Mouse (Mus musculus) gastrocnemius, postnatal 36 days (tissue): Measurements from ENCODE around the gene Mpst. TPM values are rescaled to one million over a fixed set of nuclear protein-coding genes. Genes with fewer than 3 reads are reported as not detected.
A peak's percentile ranks its signal among the peaks of the same experiment; 100 is the strongest.

Source experiments
- DNase-seq, 2 experiments: peaks; one replicate each; pipeline ENCODE4 v3.0.0; 2022
- intact Hi-C: fragments of 180-260 bp; cut with DNase I; formaldehyde crosslinking; loops from one replicate; pipeline ENCODE4 v1.15.1; 2025
- total RNA-seq, 2 experiments: library from RNA; stranded (reverse); gene quantifications; 2 replicates each; pipeline ENCODE4 v1.2.3; 2021

Mpst gene
- total RNA-seq, 2 experiments from 2014 or later: 55.3 to 59.5 TPM

- intact Hi-C loops: no loop called here
- DNase-seq: no peak
Measured at GRCm38 (mm10) chr15:78402423-78402822, 3.8 kb upstream of the Mpst start.

GRCm38 (mm10) chr15:78403301-78403741, 2.9 kb upstream of the Mpst start:
- no peak for DNase-seq
- intact Hi-C loops: loop anchor here (1.0 kb wide), 1 partner anchor 25 kb away; the partner anchor contains the start of gene Kctd17

DNA sequence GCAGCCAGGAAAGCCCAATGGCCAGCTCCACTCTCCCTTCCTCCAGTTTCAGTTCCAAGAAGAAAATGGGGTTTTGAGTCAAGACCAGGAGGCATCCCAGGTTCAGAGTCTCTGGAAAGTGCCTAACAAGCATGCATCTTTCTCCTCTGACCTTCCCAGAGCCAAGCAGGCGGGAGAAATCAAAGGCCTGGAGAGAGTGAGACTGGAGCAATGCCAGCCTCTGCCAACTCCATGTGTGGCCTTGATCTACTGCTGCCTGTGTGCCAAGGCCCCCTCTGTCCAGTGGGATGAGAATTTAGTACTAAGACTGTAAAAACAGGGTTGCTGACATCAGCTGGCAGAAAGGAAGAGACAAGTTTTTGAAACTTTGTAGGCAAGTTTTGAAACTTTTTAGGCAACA, 2.3 kb upstream of the Mpst start:
- no peak for DNase-seq
- intact Hi-C loops: loop anchor here (1.0 kb wide), 1 partner anchor 24 kb away; the partner anchor contains the start of gene Kctd17

DNA sequence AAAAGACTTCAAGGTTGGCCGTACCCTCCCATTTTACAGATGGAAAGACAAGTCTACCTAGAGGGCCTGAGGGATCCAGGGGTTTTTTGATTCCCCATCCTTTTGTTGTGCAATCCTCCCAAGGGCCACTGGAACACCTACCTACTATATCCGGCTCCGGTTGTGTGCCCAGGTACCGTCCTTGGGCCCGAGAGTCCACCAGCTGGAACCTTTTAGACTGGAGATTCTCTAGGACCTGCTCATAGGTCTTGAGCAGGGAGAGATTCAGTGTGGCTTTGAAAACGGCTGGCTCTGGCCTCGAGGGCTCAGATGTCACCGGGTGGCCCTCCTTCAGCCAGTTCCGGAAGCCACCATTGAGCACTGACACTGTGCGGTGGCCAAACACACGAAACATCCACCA, 1.1 kb upstream of the Mpst start:
- intact Hi-C loops: no loop called here
- DNase-seq: no peak

DNA sequence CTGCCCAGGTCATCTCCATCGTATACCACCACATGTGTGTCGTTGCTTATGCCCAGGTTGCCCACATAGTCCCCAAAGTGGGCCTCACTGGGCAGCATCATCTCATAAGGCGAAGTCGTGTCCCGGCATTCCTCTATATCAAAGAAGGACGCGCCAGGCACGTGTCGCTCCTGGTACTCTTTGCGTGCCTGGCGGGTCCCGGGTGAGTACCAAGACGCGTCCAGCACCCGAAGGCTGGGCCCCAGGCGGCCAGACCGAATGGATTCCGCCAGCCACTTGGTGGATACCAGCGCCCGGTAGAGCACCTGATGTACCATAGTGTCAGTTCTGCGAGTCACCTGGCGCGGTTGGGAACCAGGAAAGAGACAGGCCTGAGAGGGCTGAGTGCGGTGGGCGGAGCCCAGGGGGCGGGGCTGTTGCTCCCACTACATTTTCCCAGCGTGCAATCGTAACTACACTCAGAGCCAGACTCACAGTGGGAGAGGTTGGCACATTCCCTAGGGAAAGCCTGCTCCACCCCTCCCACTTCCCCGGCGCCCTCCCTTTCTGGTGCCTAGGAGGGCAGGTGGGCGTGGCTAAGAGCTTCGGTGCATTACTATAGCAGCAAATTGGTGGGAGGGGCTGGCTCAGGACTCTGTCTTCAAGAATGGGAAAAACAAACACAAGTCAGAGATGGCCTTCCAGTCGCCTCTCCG, 552 bp upstream of the Mpst start, which contains the start of gene Tst:
Gene Tst, minus strand, starts transcription at position 391 of the 695 bp plus-strand sequence.
- DNase-seq: peak; percentile 76 to 82
- intact Hi-C loops: no loop called here

DNA sequence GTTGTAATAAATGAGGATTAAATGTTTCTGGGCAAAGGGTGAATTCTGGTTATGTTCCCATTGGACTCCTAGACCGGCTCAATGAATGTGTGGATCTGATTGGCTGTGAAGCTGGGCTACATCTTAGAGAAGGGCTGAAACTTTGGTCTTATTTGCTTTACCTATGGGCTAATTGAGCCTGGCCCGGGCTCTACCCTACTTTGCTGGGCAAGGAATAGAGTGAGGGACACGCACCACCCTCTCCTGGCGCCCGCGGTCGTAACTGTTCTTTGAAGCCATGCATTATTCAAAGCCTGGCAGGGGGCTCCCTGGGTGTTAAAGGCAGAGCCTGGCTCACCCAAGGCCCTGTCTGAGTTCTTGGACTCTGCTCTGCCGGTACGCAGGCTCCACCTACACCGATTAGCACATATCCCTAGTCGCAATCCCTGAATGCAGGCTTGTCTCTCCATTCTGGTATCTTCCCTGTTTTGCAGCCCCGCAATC, 3.4 kb downstream of the Mpst start:
- no peak for DNase-seq
- intact Hi-C loops: no loop called here

DNA sequence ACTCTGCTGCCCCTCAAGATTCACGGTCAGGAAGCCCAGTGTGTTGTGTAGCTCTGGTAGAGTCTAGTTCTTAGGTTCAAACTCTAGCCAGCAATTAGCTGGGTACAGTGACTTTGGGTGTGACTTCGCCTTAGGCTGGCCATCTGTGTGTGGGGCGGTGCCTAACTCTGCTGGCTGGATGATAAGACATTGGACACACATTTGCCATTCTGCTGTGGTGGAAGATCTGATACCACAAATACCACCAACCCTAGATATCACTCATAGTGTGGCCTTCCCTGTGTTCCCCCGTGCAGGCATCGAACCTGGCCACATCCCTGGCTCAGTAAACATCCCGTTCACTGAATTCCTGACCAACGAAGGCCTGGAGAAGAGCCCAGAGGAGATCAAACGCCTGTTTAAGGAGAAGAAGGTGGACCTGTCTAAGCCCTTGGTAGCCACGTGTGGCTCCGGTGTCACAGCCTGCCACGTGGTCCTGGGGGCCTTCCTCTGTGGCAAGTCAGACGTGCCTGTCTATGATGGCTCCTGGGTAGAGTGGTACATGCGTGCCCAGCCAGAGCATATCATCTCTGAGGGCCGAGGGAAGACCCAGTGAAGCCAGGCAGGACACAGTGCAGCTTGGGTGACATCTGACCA, 7.0 kb downstream of the Mpst start:
- DNase-seq: no peak
- intact Hi-C loops: no loop called here

DNA sequence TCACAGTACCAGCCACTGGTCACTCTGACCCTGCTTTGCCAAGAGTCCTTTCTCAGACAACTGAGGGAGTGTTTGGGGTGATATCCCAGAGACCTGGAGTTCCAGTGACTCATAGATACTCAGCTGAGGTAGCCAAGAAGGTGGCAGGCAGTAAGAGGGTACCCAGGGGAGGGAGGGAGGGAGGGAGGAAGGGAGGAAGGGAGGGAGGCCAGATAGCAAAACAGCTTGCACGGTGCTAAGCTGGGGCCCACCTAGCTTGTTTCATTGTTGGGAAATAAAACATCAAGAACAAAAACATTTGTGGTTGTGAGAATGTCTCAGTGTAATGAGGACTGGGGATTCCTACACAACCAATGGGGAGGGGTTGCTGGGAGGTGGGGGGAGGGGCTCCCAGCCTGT, 7.5 kb downstream of the Mpst start:
- no peak for DNase-seq
- intact Hi-C loops: no loop called here

DNA sequence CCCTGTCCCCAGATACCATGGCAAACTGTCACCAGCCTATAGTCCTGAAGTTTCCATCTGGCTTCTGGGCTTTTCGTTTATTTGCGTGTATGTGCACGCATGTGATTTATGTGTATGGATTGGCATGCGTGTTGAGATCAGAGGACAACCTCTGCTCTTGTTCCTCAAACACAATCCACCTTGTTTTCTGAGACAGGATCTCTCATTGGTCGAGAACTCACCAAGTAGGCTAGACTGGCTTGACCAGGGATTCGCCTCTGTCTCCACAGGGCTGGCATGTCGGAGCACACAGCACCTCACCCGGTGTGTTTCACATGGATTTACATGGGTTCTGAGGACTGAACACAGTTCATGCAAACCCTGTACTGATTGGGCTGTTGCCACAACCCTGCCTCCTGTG, 7.9 kb downstream of the Mpst start:
- no peak for DNase-seq
- intact Hi-C loops: no loop called here

- intact Hi-C loops: no loop called here
- no peak for DNase-seq
Measured at GRCm38 (mm10) chr15:78416937-78417336, 10.7 kb downstream of the Mpst start.

DNA sequence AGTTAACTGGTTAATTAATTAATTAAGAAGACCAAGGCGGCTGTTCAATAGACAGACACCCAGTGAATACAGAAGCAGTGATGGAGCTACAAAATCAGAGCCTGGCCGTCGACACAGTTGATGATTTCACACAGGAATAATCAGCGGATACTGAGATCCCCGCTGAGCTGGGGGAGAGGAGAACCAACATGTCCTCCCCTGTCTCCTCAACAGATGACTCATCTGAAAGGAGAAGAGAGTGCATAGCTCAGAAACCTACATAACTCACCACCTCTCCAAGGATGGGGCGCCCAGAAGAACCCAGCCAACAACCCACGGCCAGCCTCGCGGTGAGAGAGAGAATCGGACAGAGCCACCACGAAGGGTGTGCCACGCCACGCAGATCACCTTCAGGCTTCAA, 14.2 kb downstream of the Mpst start:
- DNase-seq: no peak
- intact Hi-C loops: loop anchor here (5.0 kb wide), 1 partner anchor 243 kb away; no protein-coding TSS in a partner anchor

GRCm38 (mm10) chr15:78422046-78422956, 16.1 kb downstream of the Mpst start:
- peak; percentile 65 to 76 for DNase-seq
- intact Hi-C loops: loop anchor here (2.0 to 5.0 kb wide), 3 partner anchors 68 to 245 kb away; no protein-coding TSS in a partner anchor

DNA sequence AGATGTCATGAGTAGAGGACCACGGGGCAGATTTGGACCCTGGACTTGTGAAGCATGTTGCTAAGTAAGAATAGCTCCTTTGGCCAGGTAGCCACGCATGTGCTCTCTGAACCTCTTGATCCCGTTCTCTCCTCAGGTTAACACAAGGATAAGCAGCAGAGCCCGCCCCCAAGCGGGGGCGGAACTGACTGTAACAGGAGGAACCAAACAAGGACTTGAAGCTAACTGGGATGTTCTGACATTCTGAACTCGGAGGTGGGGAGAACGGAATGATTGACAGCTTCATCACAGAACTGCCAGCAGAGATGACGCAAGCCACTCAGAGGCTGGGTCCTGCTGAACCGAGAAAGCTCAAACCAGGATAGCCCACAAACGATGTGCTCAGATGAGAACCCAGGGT, 18.3 kb downstream of the Mpst start:
- intact Hi-C loops: loop anchor here (5.0 kb wide), 1 partner anchor 247 kb away; no protein-coding TSS in a partner anchor
- DNase-seq: no peak

- DNase-seq: no peak
- intact Hi-C loops: no loop called here
Measured at GRCm38 (mm10) chr15:78425230-78425629, 19.0 kb downstream of the Mpst start.

- intact Hi-C loops: loop anchor here (1.0 kb wide), 1 partner anchor 25 kb away; no protein-coding TSS in a partner anchor
- DNase-seq: peak; percentile 67 to 74
Measured at GRCm38 (mm10) chr15:78428391-78429138, 22.3 kb downstream of the Mpst start, which contains the start of gene Kctd17. Gene Kctd17, plus strand, starts transcription at chr15:78428564.

DNA sequence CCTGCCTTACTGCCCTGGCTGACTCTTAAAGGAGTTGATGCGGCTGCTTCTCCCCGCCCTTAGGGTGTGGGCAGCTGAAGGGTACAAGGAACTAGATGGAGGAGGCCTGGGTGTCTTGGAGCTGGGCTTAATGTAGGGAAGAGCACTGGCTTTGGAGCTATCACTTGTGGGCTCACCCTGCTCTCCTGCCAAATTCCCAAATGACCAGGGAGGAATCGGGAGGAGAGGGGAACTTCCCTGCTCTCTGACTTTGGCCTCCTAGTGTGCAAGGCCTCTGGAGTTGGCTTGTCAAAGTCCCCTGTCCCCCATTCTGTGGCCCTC, 22.9 kb downstream of the Mpst start:
- DNase-seq: peak in 1 of 2 experiments; percentile 59
- intact Hi-C loops: no loop called here

GRCm38 (mm10) chr15:78429871-78430622, 23.8 kb downstream of the Mpst start:
- intact Hi-C loops: no loop called here
- DNase-seq: no peak

DNA sequence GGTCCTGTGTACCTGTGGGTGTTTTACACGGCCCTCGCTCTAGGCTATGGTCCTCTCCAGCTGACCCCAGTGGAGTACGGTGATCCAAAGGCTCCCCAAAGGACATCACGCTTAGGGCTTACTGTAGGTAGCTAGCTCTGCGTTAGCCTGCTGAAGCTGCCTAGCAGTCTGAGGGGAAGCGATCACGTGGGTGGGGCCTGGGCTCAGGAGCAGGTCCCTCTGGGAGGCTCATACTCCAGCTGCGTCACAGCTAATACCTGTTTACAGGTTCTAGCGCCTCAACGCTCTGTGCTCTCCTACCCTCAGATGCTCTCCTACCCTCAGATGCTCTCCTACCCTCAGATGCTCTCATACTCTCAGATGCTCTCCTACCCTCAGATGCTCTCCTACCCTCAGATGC, 24.7 kb downstream of the Mpst start:
- DNase-seq: no peak
- intact Hi-C loops: no loop called here

DNA sequence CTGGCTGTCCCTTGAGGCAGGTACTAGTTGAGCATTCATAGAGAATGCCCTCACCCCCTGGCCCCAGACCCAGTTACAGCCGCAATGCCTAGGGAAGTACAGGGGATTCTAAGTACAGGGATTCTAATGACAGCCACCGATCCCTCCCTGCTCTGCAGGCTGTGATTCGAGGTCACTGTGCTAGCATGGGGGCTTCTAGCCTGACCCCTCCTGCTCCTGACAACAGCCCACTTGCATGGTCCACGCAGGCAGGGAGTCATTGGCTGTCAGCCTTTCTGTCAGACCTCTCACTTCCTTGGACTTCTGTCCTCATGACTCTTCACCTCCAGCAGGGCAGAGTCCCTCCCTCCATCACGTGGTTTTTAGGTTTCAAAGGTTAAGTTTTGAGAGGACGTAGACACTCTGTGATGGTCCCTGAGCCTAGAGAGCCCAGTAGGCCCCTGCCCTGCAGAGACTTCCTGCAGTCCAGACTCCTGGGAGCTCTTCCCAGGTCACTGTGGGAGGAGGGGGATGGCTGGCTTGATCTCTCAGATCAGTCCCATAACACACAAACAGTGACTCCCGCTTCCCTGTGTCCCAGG, 25.4 kb downstream of the Mpst start:
- no peak for DNase-seq
- intact Hi-C loops: no loop called here
